Mouse (Mus musculus) CH12.LX (cell line): ENCODE results near the gene Fra10ac1. TPM values are rescaled to one million over a fixed set of nuclear protein-coding genes. Genes with fewer than 3 reads are reported as not detected.

Source experiments
- DNase-seq: peaks from one replicate; pipeline ENCODE4 v3.0.0-alpha.2; 2013; ENCODE audit errors: extremely low read depth
- H3K27ac ChIP-seq: 2 replicates; pipeline ENCODE4 v1.5.1; 2012; ENCODE audit warnings: low read depth, mild to moderate bottlenecking, control low read depth, moderate library complexity; ENCODE audit not compliant: insufficient read depth
- H3K27me3 ChIP-seq: replicated peaks from 2 replicates; pipeline ENCODE3; 2012; ENCODE audit warnings: inconsistent platforms
- H3K36me3 ChIP-seq, 2 experiments: replicated peaks in 1 of 2; 2 replicates each; pipeline versions ENCODE3 to v1.6.1; 2012; ENCODE audit warnings: inconsistent platforms in 1 of 2, low read length in 1 of 2, mild to moderate bottlenecking in 1 of 2, mixed read lengths in 1 of 2, moderate library complexity in 1 of 2; ENCODE audit not compliant: control insufficient read depth in 1 of 2, insufficient read depth in 1 of 2
- H3K4me1 ChIP-seq, 2 experiments: 2 replicates each; pipeline ENCODE4 v1.6.1; 2012; ENCODE audit warnings: inconsistent platforms in 1 of 2, moderate library complexity in 1 of 2; ENCODE audit not compliant: insufficient read depth in 2 of 2, control insufficient read depth in 1 of 2
- H3K4me2 ChIP-seq: 2 replicates; pipeline ENCODE4 v1.6.1; 2012; ENCODE audit warnings: low read depth, mild to moderate bottlenecking, control low read depth; ENCODE audit not compliant: poor library complexity, insufficient read depth, severe bottlenecking
- H3K4me3 ChIP-seq, 3 experiments: fragments of 150-350 bp in 1 of 3; sonication (generic) in 1 of 3; replicated peaks in 1 of 3; 2 replicates each; pipeline versions ENCODE3 to v1.5.1; 2011 to 2012; ENCODE audit warnings: low read depth in 2 of 3, low read length in 2 of 3, mild to moderate bottlenecking in 2 of 3, moderate library complexity in 2 of 3, control low read depth in 1 of 3, improper control_type of control experiment in 1 of 3, inconsistent platforms in 1 of 3, mixed read lengths in 1 of 3; ENCODE audit not compliant: poor library complexity in 1 of 3
- H3K79me2 ChIP-seq: replicated peaks from 2 replicates; pipeline ENCODE4 v1.6.1; 2012; ENCODE audit warnings: mild to moderate bottlenecking, moderate library complexity; ENCODE audit not compliant: control insufficient read depth, poor library complexity, insufficient read depth, severe bottlenecking; ENCODE audit errors: extremely low read depth
- H3K9ac ChIP-seq: 2 replicates; pipeline ENCODE4 v1.6.1; 2012; ENCODE audit warnings: low read depth, mild to moderate bottlenecking, control low read depth, moderate library complexity; ENCODE audit not compliant: insufficient read depth
- H3K9me3 ChIP-seq: replicated peaks from 2 replicates; pipeline ENCODE3; 2012; ENCODE audit warnings: low read length, inconsistent platforms, mixed read lengths
- BHLHE40 ChIP-seq: IDR thresholded peaks from 2 replicates; pipeline ENCODE4 v1.6.1; 2011; ENCODE audit warnings: mild to moderate bottlenecking, low read depth, low read length, improper control_type of control experiment
- CHD2 ChIP-seq: IDR thresholded peaks from 2 replicates; pipeline ENCODE4 v1.6.1; 2011; ENCODE audit warnings: low read length, improper control_type of control experiment
- E2F4 ChIP-seq: IDR thresholded peaks from 2 replicates; pipeline ENCODE4 v1.6.1; 2011; ENCODE audit warnings: low read depth, low read length, improper control_type of control experiment; ENCODE audit not compliant: insufficient replicate concordance
- EP300 ChIP-seq: IDR thresholded peaks from 2 replicates; pipeline ENCODE4 v1.6.1; 2011; ENCODE audit warnings: low read length, improper control_type of control experiment
- HCFC1 ChIP-seq: IDR thresholded peaks from 2 replicates; pipeline ENCODE4 v1.6.1; 2012; ENCODE audit warnings: low read depth, mild to moderate bottlenecking, inconsistent platforms, low read length, improper control_type of control experiment
- IRF4 ChIP-seq: IDR thresholded peaks from 2 replicates; pipeline ENCODE4 v1.6.1; 2014; ENCODE audit warnings: low read depth, mild to moderate bottlenecking, inconsistent platforms, low read length, improper control_type of control experiment
- JUND ChIP-seq: conservative IDR thresholded peaks from 2 replicates; pipeline ENCODE4 v1.6.1; 2011; ENCODE audit warnings: low read depth, low read length, improper control_type of control experiment
- MAFK ChIP-seq: IDR thresholded peaks from 2 replicates; pipeline ENCODE4 v1.6.1; 2011; ENCODE audit warnings: low read length, improper control_type of control experiment; ENCODE audit not compliant: insufficient replicate concordance
- MAX ChIP-seq: IDR thresholded peaks from 2 replicates; pipeline ENCODE4 v1.6.1; 2011; ENCODE audit warnings: low read length, improper control_type of control experiment
- MAZ ChIP-seq: IDR thresholded peaks from 2 replicates; pipeline ENCODE4 v1.6.1; 2012; ENCODE audit warnings: low read depth, mild to moderate bottlenecking, inconsistent platforms, low read length, improper control_type of control experiment, moderate library complexity
- MEF2A ChIP-seq: IDR thresholded peaks from 2 replicates; pipeline ENCODE4 v1.6.1; 2014; ENCODE audit warnings: low read depth, mild to moderate bottlenecking, inconsistent platforms, low read length, improper control_type of control experiment, borderline replicate concordance
- MXI1 ChIP-seq: IDR thresholded peaks from 2 replicates; pipeline ENCODE4 v1.6.1; 2011; ENCODE audit warnings: mild to moderate bottlenecking, low read depth, low read length, improper control_type of control experiment
- MYC ChIP-seq: IDR thresholded peaks from 2 replicates; pipeline ENCODE4 v1.6.1; 2011; ENCODE audit warnings: low read depth, mild to moderate bottlenecking, improper control_type of control experiment, low read length
- POLR2A ChIP-seq: IDR thresholded peaks from 2 replicates; pipeline ENCODE4 v1.6.1; 2011; ENCODE audit warnings: low read depth, mild to moderate bottlenecking, improper control_type of control experiment, low read length
- TCF12 ChIP-seq: IDR thresholded peaks from 2 replicates; pipeline ENCODE4 v1.6.1; 2014; ENCODE audit warnings: low read depth, mild to moderate bottlenecking, inconsistent platforms, low read length, improper control_type of control experiment
- USF1 ChIP-seq: IDR thresholded peaks from 2 replicates; pipeline ENCODE4 v1.6.1; 2014; ENCODE audit warnings: low read depth, mild to moderate bottlenecking, inconsistent platforms, low read length, improper control_type of control experiment
- USF2 ChIP-seq: conservative IDR thresholded peaks from 2 replicates; pipeline ENCODE4 v1.6.1; 2011; ENCODE audit warnings: low read depth, low read length, improper control_type of control experiment
- dilution Hi-C: fragments of 300-500 bp; cut with MboI; formaldehyde crosslinking; loops from 2 replicates; pipeline ENCODE4 v1.14.3; 2020; ENCODE audit warnings: low sequenced_read_pairs; ENCODE audit not compliant: extremely low pct_unique_long_range_greater_than_20kb, extremely low pct_ligation_motif_present
- in situ Hi-C: fragments of 300-500 bp; cut with MboI; formaldehyde crosslinking; loops from 3 replicates; pipeline ENCODE4 v1.14.3; 2019; ENCODE audit warnings: low sequenced_read_pairs, low pct_ligation_motif_present, low pct_unique_long_range_greater_than_20kb, mixed read lengths
- polyA plus RNA-seq: library from polyadenylated mRNA; unstranded; fragments of >175 nt; gene quantifications from 2 replicates; pipeline ENCODE4 v1.2.1, GENCODE M21; 2012; ENCODE audit warnings: low read depth; ENCODE audit not compliant: insufficient read length
- total RNA-seq, 2 experiments: library from RNA; depleted of rRNA; stranded (reverse); fragments of 300-350 nt in 1 of 2; fragments of >200 nt in 1 of 2; gene quantifications; 2 replicates each; pipeline ENCODE4 v1.2.3; 2012 to 2014

Gene Fra10ac1
- total and polyA plus RNA-seq, 3 experiments = 21.1 to 50.4 (median 21.6) TPM

DNA sequence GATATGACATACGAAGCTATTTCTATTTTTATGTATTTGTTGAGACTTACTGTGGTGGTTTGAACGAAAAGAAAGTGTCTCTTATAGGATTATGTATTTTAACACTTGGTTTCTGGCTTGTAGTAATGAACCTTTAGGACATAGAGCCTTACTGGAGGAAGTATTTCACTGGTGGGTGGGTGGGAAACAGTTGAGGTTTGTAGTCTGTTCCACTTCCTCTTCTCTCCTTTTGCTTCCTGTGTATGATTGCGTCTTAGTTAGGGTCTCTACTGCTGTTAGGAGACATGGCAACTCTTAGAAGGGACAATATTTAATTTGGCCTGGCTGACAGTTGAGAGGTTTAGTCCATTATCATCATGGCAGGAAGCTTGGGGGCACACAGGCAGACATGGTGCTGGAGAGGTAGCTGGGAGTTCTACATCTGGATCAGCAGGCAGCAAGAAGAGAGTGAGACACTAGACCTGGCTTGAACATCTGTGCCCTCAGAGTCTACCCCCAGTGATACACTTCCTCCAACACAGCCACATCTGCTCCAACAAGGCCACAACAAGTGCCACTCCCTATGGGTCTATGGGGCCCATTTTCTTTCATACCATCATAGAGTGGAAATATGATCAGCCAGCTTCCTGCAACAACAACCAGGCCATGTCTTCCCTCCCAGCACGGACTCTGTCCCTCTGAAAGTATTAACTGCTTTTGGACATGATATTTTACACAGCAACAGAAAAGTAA is 80.2 kb downstream of the Fra10ac1 start:
- peaks cover 4 to 13% of the 10 kb centered on the region in 2 experiments for H3K4me1 ChIP-seq
- in situ Hi-C loops = no loop called here
- dilution Hi-C loops = no loop called here
- H3K27ac ChIP-seq = 0 out of 2 replicates have a peak overlapping the region, but pooled peaks have one; percentile 13
- no peaks in the 10 kb centered on the region for H3K79me2 ChIP-seq
- TF ChIP-seq MYC (0 out of 2 replicates have a peak, but pooled peaks have one; percentile 12), TCF12 (peak; percentile 31; the same call in 1 of the 2 replicates), MAX (peak; percentile 5; the same call in 1 of the 2 replicates), JUND (no peak), USF1 (no peak), USF2 (no peak), MAFK (no peak), HCFC1 (no peak), CHD2 (no peak), EP300 (peak; percentile 67), MXI1 (no peak), POLR2A (0 out of 2 replicates have a peak, but pooled peaks have one; percentile 18), E2F4 (no peak), BHLHE40 (no peak), IRF4 (no peak; the same call in 1 of the 2 replicates), MEF2A (no peak), MAZ (no peak)
- no peak overlapping the region for H3K9ac ChIP-seq
- H3K27me3 ChIP-seq = no peaks in the 10 kb centered on the region
- H3K4me2 ChIP-seq = no peak overlapping the region
- H3K36me3 ChIP-seq = no peaks in the 10 kb centered on the region
- peak; percentile 61 for DNase-seq
- no peak overlapping the region for H3K4me3 ChIP-seq
- H3K9me3 ChIP-seq = peaks cover 4% of the 10 kb centered on the region

Other genes starting within 250 kb of the Fra10ac1 start
- gene Myof, start 180.6 kb downstream of the Fra10ac1 start, total RNA-seq (2012; rRNA removed) = 0.29 and 0.30 TPM in 2 replicates
- gene Myof, start 180.6 kb downstream of the Fra10ac1 start, total RNA-seq (2014; rRNA removed) = 0.49 and 0.59 TPM in 2 replicates
- 3.9 and 4.1 TPM in 2 replicates for gene Myof, start 180.6 kb downstream of the Fra10ac1 start, polyA plus RNA-seq
- 29.6 and 33.0 TPM in 2 replicates for gene Cep55, start 169.1 kb downstream of the Fra10ac1 start, total RNA-seq (2012; rRNA removed)
- gene Cep55, start 169.1 kb downstream of the Fra10ac1 start, total RNA-seq (2014; rRNA removed) = 76.2 and 90.8 TPM in 2 replicates
- 64.2 and 70.4 TPM in 2 replicates for gene Cep55, start 169.1 kb downstream of the Fra10ac1 start, polyA plus RNA-seq
- not detected in 2 replicates for gene Ffar4, start 127.1 kb downstream of the Fra10ac1 start, total RNA-seq (2012; rRNA removed)
- not detected in 2 replicates for gene Ffar4, start 127.1 kb downstream of the Fra10ac1 start, total RNA-seq (2014; rRNA removed)
- not detected in 2 replicates for gene Ffar4, start 127.1 kb downstream of the Fra10ac1 start, polyA plus RNA-seq
- 0.13 TPM in 1 of 2 replicates, not detected in the other for gene Rbp4, start 98.9 kb downstream of the Fra10ac1 start, total RNA-seq (2012; rRNA removed)
- gene Rbp4, start 98.9 kb downstream of the Fra10ac1 start, total RNA-seq (2014; rRNA removed) = not detected in 2 replicates
- gene Rbp4, start 98.9 kb downstream of the Fra10ac1 start, polyA plus RNA-seq = not detected in 2 replicates
- not detected in 2 replicates for gene Pde6c, start 91.4 kb downstream of the Fra10ac1 start, total RNA-seq (2012; rRNA removed)
- not detected in 2 replicates for gene Pde6c, start 91.4 kb downstream of the Fra10ac1 start, total RNA-seq (2014; rRNA removed)
- gene Pde6c, start 91.4 kb downstream of the Fra10ac1 start, polyA plus RNA-seq = not detected in 2 replicates
- 0.04 TPM in 1 of 2 replicates, not detected in the other for gene Lgi1, start 40.4 kb upstream of the Fra10ac1 start, total RNA-seq (2012; rRNA removed)
- gene Lgi1, start 40.4 kb upstream of the Fra10ac1 start, total RNA-seq (2014; rRNA removed) = 0.11 and 0.20 TPM in 2 replicates
- gene Lgi1, start 40.4 kb upstream of the Fra10ac1 start, polyA plus RNA-seq = 0.30 TPM in 1 of 2 replicates, not detected in the other
- gene Slc35g1, start 171.8 kb upstream of the Fra10ac1 start, total RNA-seq (2012; rRNA removed) = 14.6 and 17.8 TPM in 2 replicates
- 38.2 and 38.5 TPM in 2 replicates for gene Slc35g1, start 171.8 kb upstream of the Fra10ac1 start, total RNA-seq (2014; rRNA removed)
- 17.9 and 21.7 TPM in 2 replicates for gene Slc35g1, start 171.8 kb upstream of the Fra10ac1 start, polyA plus RNA-seq